Mouse (Mus musculus) forebrain, embryonic 16.5 days (tissue): ENCODE data around the gene Kcne1. TPM values are rescaled to one million over a fixed set of nuclear protein-coding genes. Genes with fewer than 3 reads are reported as not detected.

Source experiments
- ATAC-seq: fragments of 200-750 bp; cut with Nextera tagmentation; 2 replicates; pipeline ENCODE4 v1.8.0; 2017; ENCODE audit warnings: mild to moderate bottlenecking, moderate library complexity
- H3K27ac ChIP-seq: fragments of 300-500 bp; sonication (generic); 2 replicates; pipeline ENCODE4 v1.5.1; 2014; ENCODE audit warnings: low read length, control low read depth
- H3K27me3 ChIP-seq: fragments of 300-500 bp; sonication (generic); replicated peaks from 2 replicates; pipeline ENCODE4 v1.6.1; 2014; ENCODE audit warnings: low read length; ENCODE audit not compliant: control insufficient read depth, insufficient read depth
- H3K36me3 ChIP-seq: fragments of 300-500 bp; sonication (generic); 2 replicates; pipeline ENCODE4 v1.6.1; 2014; ENCODE audit not compliant: control insufficient read depth, insufficient read depth
- H3K4me1 ChIP-seq: fragments of 300-500 bp; sonication (generic); replicated peaks from 2 replicates; pipeline ENCODE4 v1.6.1; 2014; ENCODE audit warnings: low read length; ENCODE audit not compliant: control insufficient read depth, insufficient read depth
- H3K4me2 ChIP-seq: fragments of 300-500 bp; sonication (generic); 2 replicates; pipeline ENCODE4 v1.6.1; 2014; ENCODE audit warnings: mild to moderate bottlenecking, low read length, control low read depth
- H3K4me3 ChIP-seq: fragments of 300-500 bp; sonication (generic); replicated peaks from 2 replicates; pipeline ENCODE4 v1.5.1; 2014; ENCODE audit warnings: mild to moderate bottlenecking, low read length, control low read depth
- H3K9ac ChIP-seq: fragments of 300-500 bp; sonication (generic); replicated peaks from 2 replicates; pipeline ENCODE4 v1.6.1; 2014; ENCODE audit warnings: low read depth, low read length, control low read depth
- H3K9me3 ChIP-seq: fragments of 300-500 bp; sonication (generic); 2 replicates; pipeline ENCODE4 v1.6.1; 2016; ENCODE audit warnings: low read length; ENCODE audit not compliant: control insufficient read depth
- WGBS: fragments of 180-500 bp; shearing (Covaris S2); extraction: QIAGEN DNeasy Blood & Tissue Kit; methylation state at CpG from one replicate; pipeline ENCODE4 v1.1.7; 2014; 5-methylcytosine and 5-hydroxymethylcytosine counted together
- polyA plus RNA-seq: library from polyadenylated mRNA; unstranded; fragments of >200 nt; fragmentation: Nextera tagmentation; extraction: Ambion mirVana; gene quantifications from 2 replicates; pipeline ENCODE4 v1.2.1, GENCODE M21; 2015

Gene Kcne1
- polyA plus RNA-seq: 0.10 TPM in 1 of 2 replicates, not detected in the other

- H3K9ac ChIP-seq: no peak within 1 kb of the TSS
- H3K4me2 ChIP-seq: no peak within 1 kb of the TSS
- ATAC-seq: no peak
Measured at GRCm38 (mm10) chr16:92359229-92359628, at the start of gene Kcne1. Kcne1 (minus strand) TSS chr16:92359468.

DNA sequence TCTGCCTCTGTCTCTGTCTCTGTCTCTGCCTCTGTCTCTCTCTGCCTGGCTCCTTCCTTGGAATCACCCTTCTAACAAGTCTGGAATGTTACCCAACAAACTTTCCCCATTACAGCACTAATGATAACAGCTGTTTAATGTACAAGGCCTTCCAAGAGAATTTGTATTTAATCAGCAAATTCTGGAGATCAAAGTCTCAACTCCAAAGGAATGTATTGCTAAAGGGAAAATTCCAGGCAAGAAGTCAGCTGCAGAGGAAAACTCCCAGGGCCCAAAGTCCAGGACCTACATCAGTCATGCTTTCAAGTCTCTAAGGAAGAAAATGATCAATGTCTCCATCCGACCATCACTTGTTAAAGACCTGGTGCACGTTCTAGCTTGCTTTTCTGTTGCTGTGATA lies 48.6 kb upstream of the Kcne1 start:
- Histone ChIP-seq H3K27ac (no peak overlapping the region), H3K9ac (no peak overlapping the region), H3K27me3 (no peaks in the 10 kb centered on the region), H3K9me3 (no peaks in the 10 kb centered on the region), H3K4me1 (0 out of 2 replicates have a peak, but pooled peaks cover 2% of the 10 kb centered on the region), H3K4me2 (no peak overlapping the region), H3K36me3 (no peaks in the 10 kb centered on the region), H3K4me3 (no peak overlapping the region)
- whole genome bisulfite sequencing: 95% methylated on average over 2 of the region's 2 CpGs
- ATAC-seq: no peak

More at GRCm38 (mm10) chr16:92359229-92359628, at the start of gene Kcne1:
- Histone ChIP-seq H3K9me3 (no peaks in the 10 kb centered on the region), H3K4me1 (peaks cover 2% of the 10 kb centered on the region; the same call in 1 of the 2 replicates), H3K27me3 (no peaks in the 10 kb centered on the region), H3K36me3 (no peaks in the 10 kb centered on the region), H3K4me3 (no peak within 1 kb of the TSS), H3K27ac (no peak within 1 kb of the TSS)
- WGBS: 69% methylated on average over 9 of the region's 9 CpGs

DNA sequence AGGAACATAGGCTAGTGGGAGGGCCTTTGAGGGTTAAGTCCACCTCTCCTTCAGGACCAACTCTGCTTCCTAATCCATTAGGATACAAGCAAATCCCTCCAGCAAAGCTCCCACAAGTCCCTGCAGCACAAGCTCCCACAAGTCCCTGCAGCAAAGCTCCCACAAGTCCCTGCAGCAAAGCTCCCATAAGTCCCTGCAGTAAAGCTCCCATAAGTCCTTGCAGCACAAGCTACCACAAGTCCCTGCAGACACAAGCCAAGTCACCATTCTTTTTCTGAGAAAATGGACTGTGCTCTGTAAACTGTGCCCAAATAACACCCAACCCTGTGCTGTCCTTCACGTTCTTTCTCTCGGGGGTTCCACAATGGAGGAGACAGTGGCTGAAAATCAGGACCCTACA lies 44.9 kb upstream of the Kcne1 start:
- Histone ChIP-seq H3K9ac (no peak overlapping the region), H3K27me3 (no peaks in the 10 kb centered on the region), H3K4me3 (no peak overlapping the region), H3K36me3 (no peaks in the 10 kb centered on the region), H3K4me2 (no peak overlapping the region), H3K9me3 (no peaks in the 10 kb centered on the region), H3K27ac (no peak overlapping the region), H3K4me1 (peaks cover 30% of the 10 kb centered on the region)
- WGBS: 97% methylated on average over 2 of the region's 2 CpGs
- ATAC-seq: no peak

DNA sequence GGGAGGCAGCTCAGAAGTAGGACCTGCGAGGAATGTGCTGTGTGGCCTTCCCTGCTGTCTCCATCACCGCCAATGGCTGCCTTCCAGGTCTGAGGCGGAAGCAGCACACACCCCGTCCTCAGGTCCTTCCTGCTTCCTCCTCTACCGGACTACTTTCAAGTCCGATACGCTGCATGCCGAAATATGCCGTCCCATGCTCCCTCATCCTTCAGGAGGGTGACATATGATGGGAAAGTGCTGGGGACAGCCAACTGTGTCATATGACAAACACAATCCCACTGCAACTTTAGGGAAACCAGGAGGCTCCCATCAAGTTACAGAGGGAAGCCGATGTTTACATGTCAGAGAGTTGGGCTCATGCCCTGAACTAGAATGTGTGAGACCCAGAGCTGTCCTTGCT lies 43.8 kb upstream of the Kcne1 start:
- H3K9me3 ChIP-seq: no peaks in the 10 kb centered on the region
- ATAC-seq: no peak
- no peaks in the 10 kb centered on the region for H3K27me3 ChIP-seq
- H3K4me3 ChIP-seq: no peak overlapping the region
- no peak overlapping the region for H3K9ac ChIP-seq
- no peak overlapping the region for H3K4me2 ChIP-seq
- H3K36me3 ChIP-seq: no peaks in the 10 kb centered on the region
- 78% methylated on average over 10 of the region's 10 CpGs for WGBS
- H3K27ac ChIP-seq: no peak overlapping the region
- peaks cover 35% of the 10 kb centered on the region for H3K4me1 ChIP-seq

DNA sequence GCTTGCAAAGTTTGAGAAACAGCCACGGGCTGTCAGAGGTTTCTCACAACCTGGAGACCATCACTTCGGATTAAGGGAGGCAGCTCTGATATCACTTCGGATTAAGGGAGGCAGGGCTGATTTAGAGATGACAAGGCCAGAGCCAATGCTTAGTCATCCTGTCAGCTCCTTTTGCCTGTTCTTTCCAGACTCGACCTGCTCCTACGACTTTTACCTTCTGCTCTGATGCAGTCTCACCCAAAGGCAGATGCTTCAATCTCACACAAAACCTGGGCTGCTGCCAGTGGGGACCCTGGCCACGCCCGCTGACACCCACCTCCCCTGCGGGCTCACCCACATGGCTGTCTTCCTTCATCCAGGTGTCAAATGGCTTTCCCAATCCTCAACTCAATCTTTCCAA lies 42.9 kb upstream of the Kcne1 start:
- Histone ChIP-seq H3K9me3 (no peaks in the 10 kb centered on the region), H3K27me3 (no peaks in the 10 kb centered on the region), H3K4me1 (peaks cover 35% of the 10 kb centered on the region), H3K9ac (0 out of 2 replicates have a peak overlapping the region, but pooled peaks have one; percentile 5), H3K4me3 (no peak overlapping the region), H3K36me3 (no peaks in the 10 kb centered on the region), H3K4me2 (no peak overlapping the region), H3K27ac (no peak overlapping the region)
- no peak for ATAC-seq
- WGBS: 37% methylated on average over 8 of the region's 8 CpGs

DNA sequence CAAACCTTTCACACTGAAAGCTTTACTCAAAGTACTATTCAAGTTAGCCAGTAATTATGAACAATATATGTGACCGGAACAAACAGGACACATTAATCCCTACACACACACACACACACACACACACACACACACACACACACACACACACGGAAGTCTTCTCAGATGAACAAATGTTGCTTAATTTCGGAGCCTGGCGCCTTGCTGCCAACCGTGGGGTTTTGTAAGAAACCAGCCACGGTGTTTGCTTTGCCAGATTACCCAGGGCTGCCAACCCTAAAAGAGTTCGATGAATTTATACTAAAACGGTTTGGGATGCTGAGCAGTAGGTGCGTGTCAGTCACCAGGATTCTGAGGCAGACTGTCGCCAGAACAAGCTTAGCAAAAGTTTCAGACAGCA lies 41.9 kb upstream of the Kcne1 start:
- no peak for ATAC-seq
- Histone ChIP-seq H3K27me3 (no peaks in the 10 kb centered on the region), H3K36me3 (no peaks in the 10 kb centered on the region; the same call in none of the 2 replicates), H3K27ac (no peak overlapping the region), H3K4me1 (peaks cover 35% of the 10 kb centered on the region), H3K4me2 (no peak overlapping the region), H3K9ac (no peak overlapping the region), H3K4me3 (no peak overlapping the region), H3K9me3 (no peaks in the 10 kb centered on the region)
- WGBS: 26% methylated on average over 10 of the region's 10 CpGs

GRCm38 (mm10) chr16:92399490-92400458 lies 40.5 kb upstream of the Kcne1 start:
- Histone ChIP-seq H3K4me2 (peak overlapping the region; percentile 89), H3K9ac (peak overlapping the region; percentile 59), H3K4me1 (peaks cover 35% of the 10 kb centered on the region), H3K9me3 (no peaks in the 10 kb centered on the region), H3K36me3 (peaks cover 3% of the 10 kb centered on the region), H3K4me3 (peak overlapping the region; percentile 51), H3K27me3 (no peaks in the 10 kb centered on the region), H3K27ac (peak overlapping the region; percentile 70)
- WGBS: under 1% methylated on average over 37 of the region's 37 CpGs
- ATAC-seq: peak; percentile 85

DNA sequence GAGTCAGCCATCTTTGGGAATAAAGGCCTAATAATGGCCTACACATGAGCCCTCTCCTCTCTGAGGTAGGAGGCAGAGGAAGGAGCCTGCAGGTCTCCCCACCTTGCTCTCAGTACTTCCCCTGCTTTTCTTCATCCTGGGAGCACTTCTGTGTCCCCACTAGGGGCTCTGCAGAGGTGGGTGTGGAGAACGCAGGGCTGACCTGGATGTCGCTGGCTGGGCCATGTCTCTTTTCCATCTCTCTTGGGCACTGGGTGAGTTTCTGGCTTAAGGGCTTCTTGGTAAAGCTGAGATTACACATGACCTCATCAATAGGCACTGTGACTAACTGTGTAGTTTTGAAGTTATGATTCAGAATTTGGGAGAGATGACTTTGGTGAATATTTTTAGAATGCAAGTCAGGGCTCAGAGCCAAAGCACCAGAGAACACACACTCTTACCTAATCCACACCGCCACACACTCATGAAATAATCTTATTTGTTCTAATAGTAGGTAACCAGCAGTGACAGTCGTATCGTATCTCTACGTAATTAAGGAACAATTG lies 39.4 kb upstream of the Kcne1 start:
- WGBS: 56% methylated on average over 6 of the region's 6 CpGs
- Histone ChIP-seq H3K4me3 (no peak overlapping the region), H3K9me3 (no peaks in the 10 kb centered on the region), H3K4me1 (peaks cover 35% of the 10 kb centered on the region), H3K27me3 (no peaks in the 10 kb centered on the region), H3K4me2 (no peak overlapping the region), H3K9ac (no peak overlapping the region), H3K27ac (no peak overlapping the region), H3K36me3 (peaks cover 3% of the 10 kb centered on the region)
- no peak for ATAC-seq

- Histone ChIP-seq H3K36me3 (peaks cover 3% of the 10 kb centered on the region), H3K9ac (no peak overlapping the region), H3K9me3 (no peaks in the 10 kb centered on the region), H3K27me3 (no peaks in the 10 kb centered on the region), H3K27ac (no peak overlapping the region), H3K4me3 (no peak overlapping the region), H3K4me1 (peaks cover 35% of the 10 kb centered on the region), H3K4me2 (no peak overlapping the region)
- 58% methylated on average over 10 of the region's 10 CpGs for WGBS
- ATAC-seq: no peak
Measured at GRCm38 (mm10) chr16:92397745-92398573, 38.7 kb upstream of the Kcne1 start.
